Mouse (Mus musculus): ENCODE results near the gene Bnip3.

DNA sequence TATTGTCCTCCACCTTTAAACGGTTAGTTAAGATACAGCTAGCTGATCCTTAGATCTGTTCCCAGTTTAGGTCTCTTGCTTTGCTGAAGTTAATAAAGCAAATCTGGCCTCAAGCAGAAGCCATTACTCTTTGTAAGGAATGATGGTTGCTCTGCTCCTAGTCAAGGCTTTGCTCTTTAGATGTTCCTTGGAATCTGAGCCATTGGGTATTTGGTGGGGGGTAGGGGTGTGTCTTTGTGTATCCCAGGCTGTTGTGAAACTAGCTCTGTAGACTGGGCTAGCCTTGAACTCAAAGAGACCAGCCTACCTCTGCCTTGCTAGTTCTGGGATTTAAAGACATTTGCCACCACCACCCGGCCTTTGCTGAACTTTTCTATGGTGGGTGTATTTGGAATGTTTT, 55.1 kb downstream of the Bnip3 start:
- TF ChIP-seq POLR2A (IDR thresholded peaks at IDR 0.05; ENCODE audit: low read depth, low read length) = no peak
- TF ChIP-seq CTCF (conservative IDR thresholded peaks at IDR 0.05; ENCODE audit: insufficient read depth, insufficient read length, low read depth, low read length) = no peak
